Mouse (Mus musculus) liver, postnatal 0 days (tissue): ENCODE measurements around the gene Zmym5. TPM values are rescaled to one million over a fixed set of nuclear protein-coding genes. Genes with fewer than 3 reads are reported as not detected.

ENCODE experiments used
- ATAC-seq: fragments of 200-750 bp; cut with Nextera tagmentation; 2 replicates; pipeline ENCODE4 v1.8.0; 2017; ENCODE audit warnings: mild to moderate bottlenecking, moderate library complexity
- DNase-seq: peaks from one replicate; pipeline ENCODE4 v3.0.0-alpha.2; 2016
- H3K27ac ChIP-seq: fragments of 300-500 bp; sonication (generic); 2 replicates; pipeline ENCODE4 v1.5.1; 2014; ENCODE audit warnings: antibody characterized with exemption, moderate library complexity, mild to moderate bottlenecking, low read depth
- H3K27me3 ChIP-seq: fragments of 300-500 bp; sonication (generic); 2 replicates; pipeline ENCODE4 v1.6.1; 2014; ENCODE audit warnings: low read length, control low read depth, mixed read lengths; ENCODE audit not compliant: insufficient read depth
- H3K36me3 ChIP-seq: fragments of 300-500 bp; sonication (generic); replicated peaks from 2 replicates; pipeline ENCODE4 v1.6.1; 2014; ENCODE audit warnings: mild to moderate bottlenecking, control low read depth, low read length, moderate library complexity, mixed read lengths; ENCODE audit not compliant: insufficient read depth
- H3K4me1 ChIP-seq: fragments of 300-500 bp; sonication (generic); 2 replicates; pipeline ENCODE4 v1.6.1; 2014; ENCODE audit warnings: antibody characterized with exemption, mild to moderate bottlenecking, control low read depth; ENCODE audit not compliant: insufficient read depth
- H3K4me2 ChIP-seq: fragments of 300-500 bp; sonication (generic); 2 replicates; pipeline ENCODE4 v1.6.1; 2014; ENCODE audit warnings: low read depth, mild to moderate bottlenecking, low read length, moderate library complexity, mixed read lengths
- H3K4me3 ChIP-seq: fragments of 300-500 bp; sonication (generic); 2 replicates; pipeline ENCODE4 v1.5.1; 2014; ENCODE audit warnings: low read depth, low read length
- H3K9ac ChIP-seq: fragments of 300-500 bp; sonication (generic); replicated peaks from 2 replicates; pipeline ENCODE4 v1.6.1; 2014; ENCODE audit warnings: mild to moderate bottlenecking, moderate library complexity
- H3K9me3 ChIP-seq: fragments of 300-500 bp; sonication (generic); 2 replicates; pipeline ENCODE4 v1.6.1; 2016; ENCODE audit warnings: mild to moderate bottlenecking, control low read depth, low read length, mixed read lengths
- CTCF ChIP-seq: sonication (generic); IDR thresholded peaks from 2 replicates; pipeline ENCODE4 v1.5.1; 2016; ENCODE audit warnings: antibody characterized with exemption, low read depth
- EP300 ChIP-seq: IDR thresholded peaks from 2 replicates; pipeline ENCODE4 v1.6.1; 2016; ENCODE audit warnings: antibody characterized with exemption, low read depth, mild to moderate bottlenecking
- WGBS: fragments of 180-500 bp; shearing (Covaris S2); extraction: QIAGEN DNeasy Blood & Tissue Kit; methylation state at CpG from one replicate; pipeline ENCODE4 v1.1.7; 2014; ENCODE audit not compliant: insufficient replicate concordance; 5-methylcytosine and 5-hydroxymethylcytosine counted together
- polyA plus RNA-seq: library from polyadenylated mRNA; unstranded; fragments of >200 nt; fragmentation: Nextera tagmentation; extraction: Ambion mirVana; gene quantifications from 2 replicates; pipeline ENCODE4 v1.2.1, GENCODE M21; 2015

Gene Zmym5
- polyA plus RNA-seq, 1 experiment from 2014 or later = 8.4 TPM

- TF ChIP-seq EP300 (no peak), CTCF (no peak)
- Histone ChIP-seq H3K4me1 (no peaks in the 10 kb centered on the region), H3K4me3 (no peak overlapping the region), H3K4me2 (no peak overlapping the region), H3K9ac (no peak overlapping the region), H3K36me3 (no peaks in the 10 kb centered on the region), H3K9me3 (no peaks in the 10 kb centered on the region), H3K27me3 (no peaks in the 10 kb centered on the region), H3K27ac (0 out of 2 replicates have a peak overlapping the region, but pooled peaks have one; percentile 16)
- DNase-seq (no peak), ATAC-seq (no peak)
- WGBS = 70% methylated on average over 1 of the region's 1 CpGs
Observed at GRCm38 (mm10) chr14:56832563-56833113, 21.1 kb upstream of the Zmym5 start.

GRCm38 (mm10) chr14:56832147-56832546 is 20.6 kb upstream of the Zmym5 start:
- Histone ChIP-seq H3K9ac (no peak overlapping the region), H3K4me1 (no peaks in the 10 kb centered on the region), H3K27ac (no peak overlapping the region), H3K4me3 (no peak overlapping the region), H3K27me3 (no peaks in the 10 kb centered on the region), H3K9me3 (no peaks in the 10 kb centered on the region), H3K36me3 (no peaks in the 10 kb centered on the region), H3K4me2 (no peak overlapping the region)
- DNase-seq (no peak), ATAC-seq (no peak)
- no peak for TF ChIP-seq EP300
- WGBS = 74% methylated on average over 3 of the region's 3 CpGs

- DNase-seq (no peak), ATAC-seq (no peak)
- no peak overlapping the region for H3K4me2 ChIP-seq
Observed at GRCm38 (mm10) chr14:56830491-56831045, 19.1 kb upstream of the Zmym5 start.

GRCm38 (mm10) chr14:56824562-56824961 is 13.0 kb upstream of the Zmym5 start:
- ATAC-seq = no peak
- H3K4me3 ChIP-seq = no peak overlapping the region
- H3K27ac ChIP-seq = no peak overlapping the region
- H3K4me1 ChIP-seq = no peaks in the 10 kb centered on the region
- TF ChIP-seq CTCF (peak; percentile 51), EP300 (no peak)
- no peak overlapping the region for H3K9ac ChIP-seq
- H3K27me3 ChIP-seq = no peaks in the 10 kb centered on the region
- no peaks in the 10 kb centered on the region for H3K36me3 ChIP-seq
- no peak overlapping the region for H3K4me2 ChIP-seq
- peaks cover 3% of the 10 kb centered on the region; the same call in 1 of the 2 replicates for H3K9me3 ChIP-seq
- DNase-seq = no peak

More at GRCm38 (mm10) chr14:56830491-56831045, 19.1 kb upstream of the Zmym5 start:
- Histone ChIP-seq H3K27me3 (no peaks in the 10 kb centered on the region), H3K27ac (no peak overlapping the region), H3K36me3 (no peaks in the 10 kb centered on the region), H3K9me3 (no peaks in the 10 kb centered on the region), H3K4me1 (no peaks in the 10 kb centered on the region), H3K9ac (no peak overlapping the region), H3K4me3 (no peak overlapping the region)
- TF ChIP-seq CTCF (no peak), EP300 (no peak)

- Histone ChIP-seq H3K9ac (no peak overlapping the region), H3K36me3 (no peaks in the 10 kb centered on the region), H3K27ac (no peak overlapping the region), H3K4me1 (peaks cover 6% of the 10 kb centered on the region), H3K27me3 (no peaks in the 10 kb centered on the region), H3K4me3 (no peak overlapping the region), H3K9me3 (peaks cover 3% of the 10 kb centered on the region; the same call in 1 of the 2 replicates), H3K4me2 (no peak overlapping the region)
- 22% methylated on average over 10 of the region's 11 CpGs for WGBS
- ATAC-seq = no peak
- DNase-seq = no peak
- no peak for TF ChIP-seq CTCF
- TF ChIP-seq EP300 = no peak
Observed at GRCm38 (mm10) chr14:56817616-56818015, 6.1 kb upstream of the Zmym5 start.

GRCm38 (mm10) chr14:56817131-56817530 is 5.6 kb upstream of the Zmym5 start:
- WGBS = 59% methylated on average over 4 of the region's 4 CpGs
- H3K4me2 ChIP-seq = no peak overlapping the region
- TF ChIP-seq EP300 (no peak), CTCF (no peak)

GRCm38 (mm10) chr14:56816541-56816940 is 5.0 kb upstream of the Zmym5 start:
- Histone ChIP-seq H3K9me3 (peaks cover 3% of the 10 kb centered on the region; the same call in 1 of the 2 replicates), H3K36me3 (no peaks in the 10 kb centered on the region), H3K4me2 (no peak overlapping the region), H3K4me3 (no peak overlapping the region), H3K27me3 (no peaks in the 10 kb centered on the region), H3K9ac (no peak overlapping the region), H3K4me1 (peaks cover 8% of the 10 kb centered on the region), H3K27ac (no peak overlapping the region)
- 72% methylated on average over 4 of the region's 4 CpGs for WGBS
- no peak for ATAC-seq
- DNase-seq = no peak
- TF ChIP-seq EP300 (no peak), CTCF (no peak)

More at GRCm38 (mm10) chr14:56817131-56817530, 5.6 kb upstream of the Zmym5 start:
- H3K4me1 ChIP-seq = peaks cover 8% of the 10 kb centered on the region
- no peak for DNase-seq
- H3K27me3 ChIP-seq = no peaks in the 10 kb centered on the region
- ATAC-seq = no peak
- no peak overlapping the region for H3K27ac ChIP-seq
- no peaks in the 10 kb centered on the region for H3K36me3 ChIP-seq
- no peak overlapping the region for H3K9ac ChIP-seq
- H3K9me3 ChIP-seq = peaks cover 3% of the 10 kb centered on the region; the same call in 1 of the 2 replicates
- H3K4me3 ChIP-seq = no peak overlapping the region
